Mouse (Mus musculus) neural tube, embryonic 12.5 days (tissue): ENCODE results near the gene Pkn2. TPM values are rescaled to one million over a fixed set of nuclear protein-coding genes. Genes with fewer than 3 reads are reported as not detected.

Experiments
- ATAC-seq: fragments of 200-750 bp; cut with Nextera tagmentation; 2 replicates; pipeline ENCODE4 v1.8.0; 2017; ENCODE audit warnings: low read depth, mild to moderate bottlenecking, moderate TSS enrichment, moderate library complexity; ENCODE audit not compliant: low FRiP score
- H3K27ac ChIP-seq: fragments of 300-500 bp; sonication (generic); 2 replicates; pipeline ENCODE4 v1.5.1; 2016
- H3K27me3 ChIP-seq: fragments of 300-500 bp; sonication (generic); replicated peaks from 2 replicates; pipeline ENCODE4 v1.6.1; 2016; ENCODE audit warnings: mild to moderate bottlenecking
- H3K36me3 ChIP-seq: fragments of 300-500 bp; sonication (generic); 2 replicates; pipeline ENCODE4 v1.6.1; 2016; ENCODE audit warnings: mild to moderate bottlenecking
- H3K4me1 ChIP-seq: fragments of 300-500 bp; sonication (generic); 2 replicates; pipeline ENCODE4 v1.6.1; 2016
- H3K4me2 ChIP-seq: fragments of 300-500 bp; sonication (generic); replicated peaks from 2 replicates; pipeline ENCODE4 v1.6.1; 2016; ENCODE audit warnings: mild to moderate bottlenecking
- H3K4me3 ChIP-seq: fragments of 300-500 bp; sonication (generic); 2 replicates; pipeline ENCODE4 v1.5.1; 2016
- H3K9ac ChIP-seq: fragments of 300-500 bp; sonication (generic); 2 replicates; pipeline ENCODE4 v1.6.1; 2016; ENCODE audit warnings: mild to moderate bottlenecking
- H3K9me3 ChIP-seq: fragments of 300-500 bp; sonication (generic); 2 replicates; pipeline ENCODE4 v1.6.1; 2016; ENCODE audit warnings: mild to moderate bottlenecking
- WGBS: fragments of 180-500 bp; shearing (Covaris S2); methylation state at CpG from one replicate; pipeline ENCODE4 v1.1.7; 2016; 5-methylcytosine and 5-hydroxymethylcytosine counted together
- polyA plus RNA-seq: library from polyadenylated mRNA; unstranded; fragments of >200 nt; fragmentation: Nextera tagmentation; extraction: Ambion mirVana; gene quantifications from 2 replicates; pipeline ENCODE4 v1.2.1, GENCODE M21; 2016

The Pkn2 gene
- polyA plus RNA-seq, 1 experiment from 2014 or later, result 44.2 TPM

- H3K4me3 ChIP-seq, result no peak overlapping the region
- H3K27ac ChIP-seq, result no peak overlapping the region
- H3K4me2 ChIP-seq, result no peak overlapping the region
- 90% methylated on average over 4 of the region's 4 CpGs for WGBS
- ATAC-seq, result no peak
- H3K36me3 ChIP-seq, result peaks cover 11% of the 10 kb centered on the region
- no peaks in the 10 kb centered on the region for H3K27me3 ChIP-seq
- no peaks in the 10 kb centered on the region for H3K9me3 ChIP-seq
- no peak overlapping the region for H3K9ac ChIP-seq
- H3K4me1 ChIP-seq, result no peaks in the 10 kb centered on the region
Observed at GRCm38 (mm10) chr3:142826449-142827146, 55.2 kb downstream of the Pkn2 start.

GRCm38 (mm10) chr3:142823606-142824005 is 58.2 kb downstream of the Pkn2 start:
- Histone ChIP-seq H3K36me3 (peaks cover 13% of the 10 kb centered on the region), H3K9ac (no peak overlapping the region), H3K27me3 (no peaks in the 10 kb centered on the region), H3K27ac (no peak overlapping the region), H3K9me3 (no peaks in the 10 kb centered on the region), H3K4me2 (no peak overlapping the region), H3K4me3 (no peak overlapping the region), H3K4me1 (no peaks in the 10 kb centered on the region)
- no peak for ATAC-seq
- WGBS, result 100% methylated on average over 1 of the region's 1 CpGs

GRCm38 (mm10) chr3:142817506-142817905 is 64.3 kb downstream of the Pkn2 start:
- no peak overlapping the region for H3K4me3 ChIP-seq
- 98% methylated on average over 3 of the region's 3 CpGs for WGBS

GRCm38 (mm10) chr3:142811582-142811981 is 70.2 kb downstream of the Pkn2 start:
- Histone ChIP-seq H3K4me2 (no peak overlapping the region), H3K27me3 (no peaks in the 10 kb centered on the region), H3K4me3 (no peak overlapping the region), H3K9me3 (no peaks in the 10 kb centered on the region), H3K4me1 (no peaks in the 10 kb centered on the region), H3K36me3 (peaks cover 19% of the 10 kb centered on the region), H3K9ac (no peak overlapping the region), H3K27ac (no peak overlapping the region)
- WGBS, result 94% methylated on average over 3 of the region's 3 CpGs
- ATAC-seq, result no peak

More at GRCm38 (mm10) chr3:142817506-142817905, 64.3 kb downstream of the Pkn2 start:
- ATAC-seq, result no peak
- no peak overlapping the region for H3K9ac ChIP-seq
- H3K27me3 ChIP-seq, result no peaks in the 10 kb centered on the region
- no peak overlapping the region for H3K27ac ChIP-seq
- H3K4me1 ChIP-seq, result no peaks in the 10 kb centered on the region
- H3K4me2 ChIP-seq, result no peak overlapping the region
- H3K9me3 ChIP-seq, result no peaks in the 10 kb centered on the region
- H3K36me3 ChIP-seq, result peaks cover 7% of the 10 kb centered on the region

- Histone ChIP-seq H3K36me3 (peaks cover 46% of the 10 kb centered on the region), H3K9ac (no peak overlapping the region), H3K4me2 (no peak overlapping the region), H3K4me1 (no peaks in the 10 kb centered on the region), H3K9me3 (no peaks in the 10 kb centered on the region), H3K27me3 (no peaks in the 10 kb centered on the region), H3K4me3 (no peak overlapping the region), H3K27ac (no peak overlapping the region)
- no peak for ATAC-seq
- 94% methylated on average over 3 of the region's 3 CpGs for WGBS
Observed at GRCm38 (mm10) chr3:142795587-142795986, 86.2 kb downstream of the Pkn2 start.

GRCm38 (mm10) chr3:142786423-142787072 is 95.3 kb downstream of the Pkn2 start:
- H3K27ac ChIP-seq, result no peak overlapping the region
- H3K9me3 ChIP-seq, result no peaks in the 10 kb centered on the region
- peaks cover 41% of the 10 kb centered on the region for H3K36me3 ChIP-seq
- ATAC-seq, result peak; percentile 31; the same call in 1 of the 2 replicates
- H3K4me1 ChIP-seq, result no peaks in the 10 kb centered on the region
- H3K4me2 ChIP-seq, result no peak overlapping the region
- H3K27me3 ChIP-seq, result no peaks in the 10 kb centered on the region
- H3K9ac ChIP-seq, result no peak overlapping the region
- H3K4me3 ChIP-seq, result no peak overlapping the region
- WGBS, result 58% methylated on average over 2 of the region's 2 CpGs

GRCm38 (mm10) chr3:142777227-142777626 is 104.6 kb downstream of the Pkn2 start:
- no peaks in the 10 kb centered on the region for H3K27me3 ChIP-seq
- H3K4me1 ChIP-seq, result no peaks in the 10 kb centered on the region
- H3K27ac ChIP-seq, result no peak overlapping the region
- no peaks in the 10 kb centered on the region for H3K9me3 ChIP-seq
- H3K9ac ChIP-seq, result no peak overlapping the region
- peaks cover 53% of the 10 kb centered on the region for H3K36me3 ChIP-seq
- no peak overlapping the region for H3K4me3 ChIP-seq
- no peak for ATAC-seq
- WGBS, result 87% methylated on average over 3 of the region's 3 CpGs
- no peak overlapping the region for H3K4me2 ChIP-seq

GRCm38 (mm10) chr3:142773538-142774191 is 108.1 kb downstream of the Pkn2 start:
- Histone ChIP-seq H3K4me2 (no peak overlapping the region), H3K27me3 (no peaks in the 10 kb centered on the region), H3K9ac (no peak overlapping the region), H3K4me1 (no peaks in the 10 kb centered on the region), H3K27ac (no peak overlapping the region), H3K36me3 (peaks cover 23% of the 10 kb centered on the region), H3K9me3 (no peaks in the 10 kb centered on the region), H3K4me3 (no peak overlapping the region)
- 88% methylated on average over 4 of the region's 4 CpGs for WGBS
- ATAC-seq, result no peak

GRCm38 (mm10) chr3:142770518-142770917 is 111.3 kb downstream of the Pkn2 start:
- ATAC-seq, result no peak
- no peak overlapping the region for H3K9ac ChIP-seq
- 80% methylated on average over 1 of the region's 1 CpGs for WGBS
- peaks cover 15% of the 10 kb centered on the region for H3K4me1 ChIP-seq
- peaks cover 17% of the 10 kb centered on the region for H3K36me3 ChIP-seq
- H3K27me3 ChIP-seq, result no peaks in the 10 kb centered on the region
- no peak overlapping the region for H3K4me3 ChIP-seq
- H3K9me3 ChIP-seq, result no peaks in the 10 kb centered on the region
- no peak overlapping the region for H3K4me2 ChIP-seq
- H3K27ac ChIP-seq, result no peak overlapping the region

GRCm38 (mm10) chr3:142768498-142768897 is 113.3 kb downstream of the Pkn2 start:
- Histone ChIP-seq H3K9ac (no peak overlapping the region), H3K36me3 (peaks cover 15% of the 10 kb centered on the region), H3K4me2 (no peak overlapping the region), H3K27me3 (no peaks in the 10 kb centered on the region), H3K4me3 (no peak overlapping the region), H3K4me1 (peaks cover 15% of the 10 kb centered on the region), H3K27ac (no peak overlapping the region), H3K9me3 (no peaks in the 10 kb centered on the region)
- WGBS, result 97% methylated on average over 6 of the region's 6 CpGs
- ATAC-seq, result no peak

- 30% methylated on average over 10 of the region's 10 CpGs for WGBS
- Histone ChIP-seq H3K4me2 (peak overlapping the region; percentile 76), H3K36me3 (no peaks in the 10 kb centered on the region), H3K9me3 (no peaks in the 10 kb centered on the region), H3K9ac (peak overlapping the region; percentile 90), H3K4me3 (peak overlapping the region; percentile 82), H3K27ac (no peak overlapping the region), H3K27me3 (no peaks in the 10 kb centered on the region), H3K4me1 (peaks cover 15% of the 10 kb centered on the region)
- ATAC-seq, result no peak
Observed at GRCm38 (mm10) chr3:142765778-142766165, 116.0 kb downstream of the Pkn2 start.

- Histone ChIP-seq H3K4me1 (peaks cover 15% of the 10 kb centered on the region), H3K27me3 (no peaks in the 10 kb centered on the region), H3K9me3 (no peaks in the 10 kb centered on the region), H3K27ac (peak within 1 kb of the TSS; percentile 71), H3K9ac (peak within 1 kb of the TSS; percentile 90), H3K36me3 (no peaks in the 10 kb centered on the region), H3K4me3 (peak within 1 kb of the TSS; percentile 82), H3K4me2 (peak within 1 kb of the TSS; percentile 76)
- under 1% methylated on average over 64 of the region's 64 CpGs for WGBS
- peak; percentile 100 for ATAC-seq
Observed at GRCm38 (mm10) chr3:142764995-142765777, 116.6 kb downstream of the Pkn2 start, which contains the start of gene Gtf2b. Gene Gtf2b, plus strand, starts transcription at chr3:142765045.
